Mouse (Mus musculus) gastrocnemius, postnatal 36 days (tissue): ENCODE data around the gene Mrgprd. TPM values are rescaled to one million over a fixed set of nuclear protein-coding genes. Genes with fewer than 3 reads are reported as not detected.

ENCODE experiments used
- DNase-seq, 2 experiments: peaks; one replicate each; pipeline ENCODE4 v3.0.0; 2022
- intact Hi-C: fragments of 180-260 bp; cut with DNase I; formaldehyde crosslinking; loops from one replicate; pipeline ENCODE4 v1.15.1; 2025
- long read RNA-seq, 2 experiments: library from polyadenylated mRNA; stranded (forward); transcript quantifications; one replicate each; pipeline ENCODE4 v2.0.0; 2021
- total RNA-seq, 2 experiments: library from RNA; stranded (reverse); gene quantifications; 2 replicates each; pipeline ENCODE4 v1.2.3; 2021

Gene Mrgprd
- not detected for total RNA-seq
- long read RNA-seq, experiment 1, result 0 reads
- long read RNA-seq, experiment 2, result 0 reads

DNA sequence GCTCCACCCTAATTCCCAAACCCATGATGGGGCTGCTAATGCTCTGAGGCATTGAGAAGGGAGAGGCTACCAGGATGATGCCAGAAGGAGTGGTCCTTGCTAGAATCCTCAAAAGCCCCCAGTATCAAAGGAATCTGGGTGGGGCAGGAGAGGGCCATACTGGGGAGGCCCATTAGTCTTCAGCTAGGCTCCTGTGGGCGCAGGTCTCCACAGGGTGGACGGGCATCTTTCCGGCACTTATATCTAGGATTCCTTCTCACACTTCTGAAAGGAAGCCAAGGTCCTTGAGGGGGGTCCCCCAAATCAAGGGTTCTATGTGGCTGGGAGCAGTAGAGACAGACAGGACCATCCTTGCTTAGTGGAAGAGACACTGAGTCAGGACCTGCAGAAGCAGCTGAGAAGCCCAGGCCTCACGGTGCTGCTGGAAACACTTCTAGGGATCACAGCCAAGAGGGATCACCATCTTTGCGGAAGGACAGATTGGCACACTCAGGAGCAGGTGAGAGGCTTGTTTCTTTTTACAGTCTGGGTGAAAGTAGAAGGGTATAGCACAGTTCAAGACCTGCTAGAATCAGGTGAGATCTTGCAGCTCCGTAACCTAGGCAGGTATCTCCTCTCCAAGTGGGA lies at the start of gene Mrgprd:
Gene Mrgprd (plus strand): TSS at position 51 of the 627 bp plus-strand sequence.
- intact Hi-C loops, result no loop called here
- no peak for DNase-seq

DNA sequence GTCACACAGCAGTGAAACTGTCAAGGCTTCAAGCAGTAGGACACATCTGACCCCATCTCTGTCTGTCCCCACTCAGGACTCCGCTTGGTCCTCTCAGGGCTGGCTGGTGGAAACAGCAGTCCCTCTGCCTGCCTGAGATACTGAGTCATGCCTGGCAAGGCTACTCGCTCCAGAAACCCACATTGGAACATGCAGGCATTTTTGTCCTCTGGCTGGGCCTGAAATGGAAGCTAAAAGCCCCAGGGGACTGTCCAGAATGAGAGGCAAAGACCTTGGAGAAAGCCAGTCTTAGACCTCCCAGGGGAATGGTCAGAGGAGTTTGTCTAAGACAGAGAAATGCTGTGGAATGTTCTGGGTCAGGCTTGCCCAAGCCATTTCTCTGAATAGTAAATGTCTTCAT lies 48.6 kb upstream of the Mrgprd start:
- peak in 1 of 2 experiments; percentile 26 for DNase-seq
- intact Hi-C loops, result no loop called here

DNA sequence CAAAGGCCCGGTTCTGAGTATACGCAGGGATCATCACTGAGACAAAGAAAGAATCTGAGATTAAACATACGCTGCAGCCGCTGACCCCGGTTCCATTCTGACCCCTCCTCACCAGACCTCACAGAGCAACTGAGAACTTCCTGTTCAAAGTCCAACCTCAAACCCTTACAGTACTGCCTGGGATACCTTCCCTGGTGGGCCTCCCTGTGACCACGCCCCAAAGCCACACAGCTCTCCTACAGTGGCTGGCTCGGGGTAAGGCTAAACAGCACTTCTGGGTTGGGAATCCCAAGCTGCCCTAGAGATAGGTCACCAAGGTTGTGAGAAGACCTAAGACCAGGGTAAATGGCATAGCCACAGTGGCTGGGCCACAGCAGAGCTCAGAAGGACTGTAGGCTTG lies 45.7 kb upstream of the Mrgprd start:
- no peak for DNase-seq
- intact Hi-C loops, result no loop called here

GRCm38 (mm10) chr7:145270955-145271354 lies 43.7 kb upstream of the Mrgprd start:
- no peak for DNase-seq
- intact Hi-C loops, result no loop called here

GRCm38 (mm10) chr7:145275488-145275887 lies 39.1 kb upstream of the Mrgprd start:
- intact Hi-C loops, result no loop called here
- DNase-seq, result no peak

GRCm38 (mm10) chr7:145281396-145281795 lies 33.2 kb upstream of the Mrgprd start:
- no peak for DNase-seq
- intact Hi-C loops, result no loop called here

GRCm38 (mm10) chr7:145283041-145283440 lies 31.6 kb upstream of the Mrgprd start:
- intact Hi-C loops, result no loop called here
- no peak for DNase-seq

DNA sequence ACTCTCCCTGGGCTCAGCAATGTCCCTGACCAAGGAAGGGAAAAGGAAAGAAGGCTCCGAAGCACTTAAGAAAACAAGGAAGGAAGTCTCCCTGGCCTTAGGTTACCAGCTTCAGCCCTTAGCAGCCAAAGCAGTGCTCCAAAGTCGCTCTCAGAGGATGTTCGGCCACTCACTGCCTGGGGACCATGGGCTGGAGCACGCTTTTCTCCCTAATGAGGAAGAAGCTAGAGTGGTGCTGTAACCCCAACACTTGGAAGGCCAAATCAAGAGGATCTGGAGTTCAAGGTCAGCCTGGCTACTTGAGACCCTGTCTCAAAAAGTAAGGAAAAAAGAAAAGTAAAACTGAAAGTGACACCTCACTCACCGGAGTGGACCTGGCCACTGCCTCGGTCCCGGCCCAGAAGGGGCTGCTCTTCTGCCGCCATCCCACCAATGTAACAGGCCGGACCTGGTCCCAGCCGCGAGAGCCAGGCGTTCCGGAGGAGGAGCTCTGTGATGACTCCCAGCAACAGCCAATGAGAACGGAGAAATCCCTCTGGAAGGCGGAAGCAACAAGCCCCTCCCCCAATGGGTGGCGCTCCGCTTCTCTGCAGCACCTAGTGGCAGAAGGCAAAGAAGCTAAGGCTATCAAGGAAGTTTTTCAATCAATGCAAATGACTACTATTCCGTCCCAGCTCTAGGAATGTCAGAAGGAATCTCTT lies 31.0 kb upstream of the Mrgprd start, which contains the start of gene Tpcn2:
Gene Tpcn2 (minus strand): TSS at position 525 of the 701 bp plus-strand sequence.
- DNase-seq, result peak; percentile 85 to 92
- intact Hi-C loops, result no loop called here

GRCm38 (mm10) chr7:145284293-145284692 lies 30.3 kb upstream of the Mrgprd start:
- intact Hi-C loops, result no loop called here
- DNase-seq, result no peak

GRCm38 (mm10) chr7:145285476-145285875 lies 29.2 kb upstream of the Mrgprd start:
- no peak for DNase-seq
- intact Hi-C loops, result no loop called here

DNA sequence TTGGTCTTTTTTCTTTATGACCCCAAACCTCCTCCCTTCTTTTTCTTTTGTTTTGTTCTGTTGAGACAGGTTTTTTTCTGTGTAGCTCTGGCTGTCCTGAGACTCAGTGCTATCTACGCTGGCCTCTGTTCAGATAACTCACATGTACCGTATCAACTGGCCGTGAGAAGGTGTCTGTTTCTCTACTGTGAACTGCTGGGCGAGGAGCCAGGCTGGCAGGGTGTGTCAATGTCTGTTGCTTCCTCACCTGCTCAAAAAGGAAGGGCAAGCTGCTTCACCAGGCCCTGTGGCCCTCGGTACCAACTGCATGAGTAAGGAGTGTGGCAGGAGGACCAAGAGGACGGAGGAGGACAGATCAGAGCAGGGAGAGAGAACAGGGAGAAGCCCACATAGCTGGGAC lies 27.2 kb upstream of the Mrgprd start:
- intact Hi-C loops, result no loop called here
- DNase-seq, result no peak

GRCm38 (mm10) chr7:145289302-145289701 lies 25.3 kb upstream of the Mrgprd start:
- no peak for DNase-seq
- intact Hi-C loops, result no loop called here

GRCm38 (mm10) chr7:145291847-145292246 lies 22.8 kb upstream of the Mrgprd start:
- intact Hi-C loops, result no loop called here

DNA sequence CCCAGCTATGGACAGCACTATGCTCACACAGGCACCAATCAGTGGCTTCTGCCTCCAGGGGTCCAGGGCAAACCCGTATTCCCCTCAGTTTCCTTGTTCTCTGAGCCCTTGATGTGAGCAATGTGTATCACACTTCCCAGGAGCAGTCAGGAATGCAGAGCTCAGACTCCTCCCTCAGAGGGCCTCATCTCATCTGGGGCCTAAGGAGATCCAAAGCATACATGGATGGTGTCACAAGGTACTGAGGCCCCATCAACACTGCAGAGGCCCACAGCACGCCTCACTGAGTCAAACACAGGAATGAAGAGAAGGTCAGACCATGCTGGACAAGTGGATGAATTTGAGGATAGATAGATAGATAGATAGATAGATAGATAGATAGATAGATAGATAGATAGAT lies 21.9 kb upstream of the Mrgprd start:
- no peak for DNase-seq
- intact Hi-C loops, result no loop called here

More at GRCm38 (mm10) chr7:145291847-145292246, 22.8 kb upstream of the Mrgprd start:
- no peak for DNase-seq

- no peak for DNase-seq
- intact Hi-C loops, result no loop called here
Measured at GRCm38 (mm10) chr7:145293859-145294258, 20.8 kb upstream of the Mrgprd start.

DNA sequence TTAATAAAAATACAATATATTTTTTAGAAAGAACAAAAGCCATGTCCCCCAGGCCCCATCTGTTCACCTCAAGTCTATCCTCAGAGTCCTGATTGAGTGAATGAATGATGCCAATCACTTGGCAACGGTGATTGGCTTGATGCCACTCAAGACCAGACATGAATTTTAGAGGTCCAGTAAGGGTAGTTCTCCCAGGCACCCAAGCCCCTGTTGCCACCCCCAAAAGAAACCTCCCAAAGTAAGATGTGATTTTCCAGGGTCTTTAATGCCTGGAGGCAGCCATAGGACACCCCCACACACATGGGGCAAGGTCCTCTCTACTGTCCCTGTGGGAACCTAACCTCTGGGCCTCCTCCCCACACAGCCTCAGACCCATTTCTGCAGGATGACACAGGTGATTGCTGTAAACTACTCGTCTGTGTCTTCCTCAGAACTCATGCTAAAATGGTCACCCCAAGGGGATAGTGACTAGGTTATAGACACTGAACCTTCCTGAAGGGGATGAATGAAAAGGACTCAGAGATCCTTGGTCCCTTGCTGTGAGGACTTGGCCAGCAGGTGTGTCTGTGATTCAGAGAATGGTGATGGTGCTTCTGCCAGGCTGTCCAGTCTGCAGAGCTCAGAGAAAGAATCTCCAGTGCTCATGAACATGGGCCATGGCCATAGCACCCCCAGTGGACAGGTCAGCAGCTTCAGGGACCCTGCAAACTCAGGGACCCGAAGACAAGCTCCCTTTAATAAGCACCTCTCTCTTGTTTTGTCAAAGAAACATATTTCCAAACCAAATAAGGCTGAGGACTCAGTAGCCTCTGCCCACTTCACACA lies 15.8 kb upstream of the Mrgprd start:
- DNase-seq, result no peak
- intact Hi-C loops, result no loop called here

DNA sequence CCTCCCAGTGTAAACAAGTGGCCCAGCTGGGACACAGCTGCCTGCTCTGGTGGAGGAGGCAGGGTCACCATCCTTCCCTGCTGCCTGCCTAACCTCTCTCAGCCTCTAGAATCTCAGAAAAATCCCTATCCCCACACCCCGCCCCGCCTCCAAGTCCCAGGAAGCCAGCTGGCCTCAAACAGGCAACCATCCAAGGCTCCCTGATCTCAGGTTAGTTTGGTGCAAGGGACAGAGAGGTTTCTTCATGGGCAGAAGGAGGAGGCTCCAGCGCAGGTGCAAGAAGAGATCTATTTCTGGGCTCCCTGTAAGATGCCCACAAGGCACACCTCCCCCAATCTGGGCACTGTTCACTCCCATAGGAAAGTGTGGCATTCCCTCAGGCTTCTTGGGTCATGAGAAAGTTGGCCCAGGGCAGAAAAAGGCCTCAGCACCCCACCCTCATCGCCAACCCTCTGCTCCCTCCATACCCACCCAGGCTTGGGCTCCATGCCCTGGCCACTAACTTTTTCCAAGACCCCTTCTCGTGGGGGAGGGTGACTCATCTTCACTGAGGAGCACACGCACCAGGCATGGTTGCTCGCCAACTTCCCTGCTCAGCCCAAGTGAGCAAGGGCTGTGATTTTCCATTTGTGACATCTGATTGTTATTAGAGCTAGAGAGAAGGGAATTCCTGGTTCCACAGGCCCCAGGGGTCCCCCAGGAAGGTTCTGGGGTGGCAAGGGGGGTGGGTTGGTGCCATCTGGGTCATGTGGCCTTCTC lies 14.9 kb upstream of the Mrgprd start:
- DNase-seq, result peak; percentile 54 to 65
- intact Hi-C loops, result no loop called here

DNA sequence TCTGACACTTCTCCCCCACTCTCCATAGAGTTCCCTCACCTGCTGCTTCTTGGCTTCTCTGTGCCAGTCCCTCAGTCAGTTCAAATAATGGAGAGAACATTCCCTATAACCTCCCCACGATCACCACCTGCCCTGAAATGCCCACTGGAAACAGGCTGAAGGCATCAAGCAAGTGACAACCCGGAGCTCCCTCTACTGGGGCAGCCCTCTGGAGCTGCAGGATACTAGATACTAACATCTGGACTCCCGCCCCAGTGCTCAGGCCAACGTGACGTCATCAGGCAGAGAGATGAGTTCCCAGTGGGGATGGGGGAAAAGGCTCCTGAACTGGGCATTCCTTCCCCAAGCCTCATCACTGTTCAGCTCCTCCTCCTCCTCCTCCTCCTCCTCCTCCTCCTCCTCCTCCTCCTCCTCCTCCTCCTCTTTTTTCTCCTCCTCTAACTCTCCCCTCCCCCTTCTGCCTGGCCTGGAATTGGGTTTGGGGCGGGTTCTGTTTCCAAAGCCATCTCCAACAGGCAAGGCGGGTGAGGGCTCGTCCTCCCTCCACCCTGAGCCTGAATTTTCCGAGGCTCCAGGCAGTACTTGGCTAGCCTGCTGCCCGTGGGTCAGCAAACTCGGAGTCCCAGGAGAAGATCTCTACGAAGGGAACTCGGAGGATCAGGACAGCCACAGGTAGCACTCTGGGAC lies 14.2 kb upstream of the Mrgprd start, which contains the start of gene Mrgprf:
Gene Mrgprf (plus strand): TSS at position 508 of the 687 bp plus-strand sequence.
- intact Hi-C loops, result no loop called here
- DNase-seq, result peak; percentile 79 to 85

DNA sequence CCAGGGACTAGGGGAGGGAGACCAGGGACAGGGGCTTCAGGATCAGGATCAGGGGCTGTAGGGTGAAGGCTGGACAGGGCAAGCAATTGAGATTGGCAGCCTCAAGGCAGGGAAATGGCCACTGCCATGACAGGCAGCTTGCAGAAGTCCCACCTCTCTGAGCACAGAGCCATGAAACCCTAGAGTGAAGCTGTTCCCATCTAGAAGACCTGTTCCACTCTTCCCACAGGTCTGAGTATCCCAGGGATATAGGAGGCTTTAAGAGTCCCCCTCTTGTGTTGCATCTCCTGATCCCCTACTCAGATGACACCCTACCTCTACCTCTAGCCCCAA lies 13.7 kb upstream of the Mrgprd start:
- intact Hi-C loops, result no loop called here

More for the DNA sequence above, 13.7 kb upstream of the Mrgprd start:
- DNase-seq, result no peak
